Mouse (Mus musculus) layer of hippocampus, postnatal 10 days (tissue): ENCODE measurements at regions not wholly inside any gene's neighbourhood (a gene's known extent, or its start where the extent isn't known, plus 50 kb on each side); places are given as distances from the start of the nearest gene placed in this dataset.
"Not testable (repeated sequence)": the region's sequence is repeated elsewhere in the genome, so short reads cannot be mapped to it uniquely, and the experiment has no call there.

Experiments used
- DNase-seq, 2 experiments: peaks; one replicate each; pipeline ENCODE4 v3.0.0; 2021; ENCODE audit warnings: low spot score in 2 of 2

GRCm38 (mm10) chr6:7120136-7120535, 164.3 kb downstream of the Sdhaf3 start:
- DNase-seq: peak; percentile 45 to 54

DNA sequence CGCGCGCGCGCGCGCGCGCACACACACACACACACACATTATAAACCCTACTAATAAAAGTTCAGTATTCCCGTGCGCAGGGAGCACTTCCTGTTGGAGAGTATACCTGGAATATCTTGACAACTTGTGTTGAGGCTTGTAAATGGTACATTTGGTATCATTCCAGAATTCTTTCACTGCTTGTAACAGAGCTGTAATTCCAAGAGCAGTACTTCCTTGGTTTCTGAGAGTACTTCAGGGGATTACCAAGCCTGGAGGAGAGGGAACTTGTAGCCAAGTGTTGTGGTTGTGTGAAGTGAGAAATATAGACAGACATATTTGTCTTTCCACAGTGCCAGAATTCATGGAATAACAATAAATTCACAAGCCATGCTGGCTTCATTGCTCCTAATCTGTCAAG, 177.2 kb downstream of the Sdhaf3 start:
- DNase-seq: no peak

DNA sequence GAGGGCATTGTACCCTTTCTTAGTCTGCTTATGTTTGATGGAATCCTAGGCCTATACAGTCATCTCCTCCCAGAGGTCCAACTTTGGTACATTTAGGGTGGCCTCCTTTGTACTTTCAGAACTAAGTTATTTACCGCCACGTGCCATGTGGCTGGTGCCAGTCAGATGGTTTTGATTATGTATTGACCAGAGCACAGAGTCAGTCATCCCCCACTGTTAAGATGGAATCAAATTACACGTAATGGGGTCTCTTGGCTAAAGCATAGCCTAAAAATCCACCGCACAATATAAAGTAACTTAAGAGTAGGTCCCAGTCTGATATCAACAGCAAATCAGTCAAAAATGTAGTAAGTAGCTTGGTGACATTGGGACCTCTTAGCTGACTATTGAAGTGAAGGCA, 178.3 kb downstream of the Sdhaf3 start:
- DNase-seq: no peak

- no peak for DNase-seq
These were observed 179.1 kb downstream of the Sdhaf3 start for GRCm38 (mm10) chr6:7134888-7135287.

DNA sequence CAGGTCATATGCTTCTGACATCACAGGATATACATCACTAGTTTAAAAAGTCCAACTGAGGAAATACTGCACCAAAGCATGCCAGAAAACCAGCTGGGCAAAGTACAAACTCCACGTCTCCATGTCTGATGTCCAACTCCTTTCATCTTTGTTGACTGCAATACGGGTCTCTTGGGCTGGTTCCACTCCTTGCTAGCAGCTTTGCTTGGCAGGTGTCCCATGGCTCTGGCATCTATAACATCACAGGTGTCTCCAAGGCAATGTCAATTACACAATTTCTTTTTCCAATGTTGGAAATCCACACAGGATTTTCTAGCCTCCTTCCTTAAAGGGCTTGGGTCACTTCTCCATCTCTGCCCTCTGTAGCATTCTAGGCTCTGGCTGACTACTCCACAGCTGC, 225.9 kb downstream of the Sdhaf3 start:
- no peak for DNase-seq

DNA sequence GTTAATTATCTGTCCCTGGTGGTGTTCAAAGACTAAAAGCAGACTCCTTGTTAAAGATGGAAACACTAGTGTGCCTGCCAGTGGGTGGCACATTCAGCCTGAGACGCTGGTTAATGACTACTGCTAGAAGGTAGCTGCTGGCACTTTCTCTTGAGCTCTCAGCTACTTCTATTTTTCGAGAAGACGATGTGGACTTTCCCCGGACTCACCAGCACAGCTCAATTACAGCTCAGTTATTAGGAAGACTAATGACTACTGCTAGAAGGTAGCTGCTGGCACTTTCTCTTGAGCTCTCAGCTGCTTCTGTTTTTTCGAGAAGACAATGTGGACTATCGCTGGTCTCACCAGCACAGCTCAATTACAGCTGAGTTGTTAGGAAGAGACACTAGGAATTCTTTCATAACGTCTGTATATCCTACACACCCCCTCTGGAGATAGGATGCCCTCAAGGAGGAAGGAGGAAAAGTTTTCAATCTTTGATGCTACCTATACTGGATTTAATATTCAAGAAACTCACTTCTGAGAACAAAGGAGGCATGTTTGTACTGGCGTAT, 243.3 kb downstream of the Sdhaf3 start:
- no peak for DNase-seq

GRCm38 (mm10) chr6:7215880-7216279, 260.1 kb downstream of the Sdhaf3 start:
- DNase-seq: peak; percentile 3 to 12

DNA sequence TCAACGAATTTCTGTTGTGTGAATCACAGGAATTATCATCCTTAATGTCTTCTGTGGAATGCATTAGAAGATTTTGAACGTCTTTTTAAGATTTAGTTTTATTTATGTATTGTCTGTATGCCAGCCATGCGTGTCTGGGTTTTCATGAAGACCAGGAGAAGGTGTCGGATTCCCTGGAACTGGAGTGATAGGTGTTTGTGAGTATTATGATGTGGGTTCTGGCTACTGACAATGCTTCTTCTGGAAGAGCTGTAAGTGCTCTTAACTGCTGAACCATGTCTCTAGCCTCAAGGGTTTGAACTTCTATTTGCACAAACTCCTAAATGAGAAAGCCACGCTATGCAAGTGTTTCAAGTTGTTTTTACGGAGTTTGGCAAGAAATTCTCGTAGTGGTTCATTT, 296.5 kb downstream of the Sdhaf3 start:
- DNase-seq: no peak

DNA sequence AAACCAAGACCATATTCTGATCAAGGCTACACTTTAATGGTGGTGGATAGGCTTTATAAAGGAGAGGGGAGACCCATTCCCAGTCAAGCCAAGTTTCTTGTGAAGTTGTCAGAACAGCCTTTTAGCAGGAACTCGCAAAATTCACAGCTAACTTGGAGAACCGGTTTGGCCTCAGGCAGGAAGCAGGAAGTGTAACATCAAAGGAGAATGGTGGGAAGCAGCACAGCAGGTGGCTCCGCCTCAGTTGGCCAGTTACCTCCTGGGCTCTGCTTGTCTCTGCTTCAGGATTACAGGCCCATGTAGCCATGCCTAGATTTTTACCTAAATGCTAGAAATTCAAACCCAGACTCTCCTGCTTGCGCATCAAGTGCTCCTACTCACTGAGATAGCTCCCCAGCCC, 277.2 kb upstream of the Tac1 start:
- DNase-seq: no peak

GRCm38 (mm10) chr6:7306956-7307355, 247.7 kb upstream of the Tac1 start:
- DNase-seq: no peak

GRCm38 (mm10) chr6:7313496-7313895, 241.2 kb upstream of the Tac1 start:
- DNase-seq: no peak

DNA sequence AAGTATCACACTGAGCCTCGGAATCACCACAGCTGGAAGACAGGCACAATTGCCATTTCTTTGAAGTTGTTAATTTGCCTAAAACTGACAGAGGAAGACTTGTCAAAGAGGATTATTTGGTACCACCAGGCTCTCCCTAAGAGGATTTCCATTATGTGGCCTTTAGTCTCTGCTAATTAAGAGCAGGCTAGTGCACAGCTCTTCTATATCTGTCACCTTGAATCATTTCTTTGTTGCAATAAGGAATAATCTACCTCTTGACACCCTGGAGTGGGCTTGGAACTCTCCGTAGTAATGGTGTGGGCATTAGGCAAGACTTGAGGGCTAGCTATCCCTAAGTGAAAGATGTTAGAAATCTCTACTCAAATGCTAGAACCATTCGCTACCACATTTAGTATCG, 227.7 kb upstream of the Tac1 start:
- DNase-seq: no peak

DNA sequence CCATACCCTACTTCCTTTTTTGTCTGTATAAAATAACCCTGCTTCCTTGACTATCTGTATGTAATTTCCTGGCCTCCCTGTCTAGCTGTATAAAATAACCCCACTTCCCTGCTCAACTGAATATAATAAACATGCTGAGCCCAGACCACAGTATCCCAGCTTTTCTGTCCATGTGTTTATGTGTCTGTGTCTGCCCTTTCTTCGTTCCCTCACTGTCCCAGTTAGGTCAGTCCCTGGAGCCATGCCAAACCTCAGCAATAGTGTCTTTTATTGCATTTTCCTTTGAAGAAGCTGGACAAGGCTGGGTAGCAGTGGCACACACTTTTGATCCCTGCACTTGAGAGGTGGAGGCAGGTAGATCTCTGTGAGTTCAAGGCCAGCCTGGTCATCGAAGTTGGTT, 198.0 kb upstream of the Tac1 start:
- DNase-seq: no peak

DNA sequence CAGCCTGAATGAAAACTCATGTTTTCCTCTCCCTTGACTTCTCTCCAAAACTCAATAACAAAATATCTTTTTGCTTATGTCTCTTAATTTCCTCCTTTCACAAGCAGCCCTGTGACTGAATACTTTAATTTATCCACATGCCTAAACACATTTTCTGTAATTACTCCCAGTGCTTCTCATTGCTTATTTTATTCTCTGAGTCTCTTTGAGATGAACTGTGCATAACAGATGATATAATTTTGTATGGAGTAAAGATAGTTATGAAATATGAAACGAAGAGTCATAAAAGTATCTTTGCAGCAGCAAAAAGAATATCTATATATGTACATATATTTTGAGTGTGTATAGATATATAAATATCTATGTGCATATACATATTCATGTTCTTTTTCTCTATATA, 187.5 kb upstream of the Tac1 start:
- no peak for DNase-seq

DNA sequence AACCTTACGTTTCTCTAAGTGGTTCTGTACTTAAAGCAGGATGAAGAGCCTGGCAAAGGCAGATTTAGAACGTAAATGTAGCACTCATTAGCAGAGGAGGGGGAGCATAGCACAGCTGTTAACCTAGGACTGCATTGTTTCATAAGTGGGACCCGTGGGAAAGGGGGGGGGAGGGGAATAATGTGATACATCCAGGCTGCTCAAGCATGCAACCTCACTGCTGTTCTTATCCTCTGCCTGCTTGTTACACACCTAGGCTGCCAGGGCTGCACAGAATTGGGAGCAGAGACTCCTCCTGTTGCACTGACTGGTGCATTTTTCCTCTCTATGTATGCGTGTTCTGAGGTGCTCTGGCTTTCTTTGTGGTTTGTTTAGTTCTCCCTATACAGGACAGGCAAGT, 180.1 kb upstream of the Tac1 start:
- DNase-seq: no peak

GRCm38 (mm10) chr6:7375851-7376250, 178.8 kb upstream of the Tac1 start:
- DNase-seq: no peak

DNA sequence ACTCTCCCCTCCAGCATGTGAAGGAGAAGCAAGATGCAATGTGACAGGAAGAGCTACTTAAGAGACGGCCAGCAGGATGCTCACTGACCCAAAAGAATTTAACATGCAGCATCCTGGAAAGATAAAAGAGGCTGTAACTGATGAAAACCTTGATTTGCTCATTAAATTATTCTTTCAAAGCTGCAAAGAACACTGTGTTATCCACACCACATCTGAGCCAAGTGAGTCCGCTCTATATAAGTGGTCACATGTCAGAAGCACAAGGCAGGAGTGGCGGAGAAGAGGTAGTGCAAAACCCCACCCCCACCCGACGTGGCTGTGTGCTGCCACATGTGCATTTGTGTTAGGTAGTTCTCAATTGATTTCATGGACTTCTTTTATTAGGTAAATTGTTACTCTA, 176.0 kb upstream of the Tac1 start:
- DNase-seq: no peak

- DNase-seq: no peak
These were observed 129.9 kb upstream of the Tac1 start for GRCm38 (mm10) chr6:7424731-7425130.

DNA sequence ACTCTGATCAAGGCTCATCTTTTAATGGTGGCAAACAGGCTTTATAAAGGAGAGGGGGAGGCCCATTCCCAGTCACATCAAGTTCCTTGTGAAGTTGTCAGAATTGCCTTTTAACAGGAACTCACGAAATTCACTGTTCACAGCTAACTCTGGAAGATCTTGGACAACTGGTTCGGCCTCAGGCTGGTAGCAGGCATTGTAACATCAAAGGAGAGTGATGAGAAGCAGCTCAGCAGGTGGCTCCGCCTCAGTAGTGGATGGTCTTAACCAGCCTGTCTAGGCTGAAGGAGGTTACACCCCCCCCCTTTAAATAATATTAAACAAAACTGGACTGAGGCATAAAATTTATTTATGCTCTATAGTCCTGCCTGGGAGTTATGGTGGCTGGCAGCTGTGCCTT, 113.0 kb upstream of the Tac1 start:
- DNase-seq: no peak

GRCm38 (mm10) chr6:7442286-7442685, 112.4 kb upstream of the Tac1 start:
- not testable (repeated sequence) for DNase-seq

- no peak for DNase-seq
These were observed 98.8 kb upstream of the Tac1 start for GRCm38 (mm10) chr6:7455881-7456280.

- no peak for DNase-seq
These were observed 90.8 kb upstream of the Tac1 start for GRCm38 (mm10) chr6:7463896-7464295.

DNA sequence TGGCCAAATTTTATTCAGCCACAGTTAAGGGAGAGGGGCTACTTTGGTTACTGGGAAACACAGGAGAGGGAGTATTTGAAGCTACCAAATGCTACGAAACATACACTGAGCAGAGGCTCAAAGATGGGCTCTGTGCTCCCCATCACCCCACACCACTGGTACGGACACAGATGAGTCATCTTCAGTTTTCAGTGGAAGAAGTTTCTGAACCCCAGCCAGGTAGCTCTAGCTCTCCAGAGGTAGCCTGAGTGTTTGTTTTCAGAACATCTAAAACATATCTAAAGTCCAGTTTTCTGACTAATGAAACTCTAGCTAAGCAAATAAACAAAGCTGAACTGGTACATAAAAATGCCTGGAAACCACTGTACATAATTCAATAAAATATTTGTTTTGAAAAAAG, 90.3 kb upstream of the Tac1 start:
- DNase-seq: no peak

- DNase-seq: peak; percentile 19 to 47
These were observed 82.2 kb upstream of the Tac1 start for GRCm38 (mm10) chr6:7472366-7473026.
